In genomic region chr12:8324086-8324485, GRCm38 (mm10) we compare ENCODE assay signal across 33 mouse cellular contexts. TPM values are rescaled to one million over a fixed set of nuclear protein-coding genes. Genes with fewer than 3 reads are reported as not detected.
"Had no signal": no experiment of that assay in that cellular context is flagged by ENCODE, and none has a peak within 500 bp of the region (broad histone marks: within the 10 kb centered on the region; RNA-seq: fewer than 3 reads in every experiment).

No protein-coding gene starts in this region.

- H3K4me2 ChIP-seq: heart, embryonic 11.5 days; hindbrain, embryonic 12.5 days; hindbrain, embryonic 14.5 days; intestine, embryonic 15.5 days; limb, embryonic 12.5 days; liver, embryonic 11.5 days; liver, embryonic 13.5 days; liver, embryonic 15.5 days had no signal

- H3K27me3 ChIP-seq: hindbrain, embryonic 12.5 days; intestine, embryonic 15.5 days; limb, embryonic 12.5 days; liver, embryonic 13.5 days; liver, embryonic 15.5 days had no signal

- DNase-seq: forebrain, postnatal 0 days; gastrocnemius, postnatal 10 days; gastrocnemius, postnatal 25 days; heart, adult 2 months; heart, postnatal 10 days; heart, postnatal 36 days; kidney, adult 18-20 months; kidney, adult 8-10 months; kidney, postnatal 10 days; kidney, postnatal 25 days; kidney, postnatal 4 days; layer of hippocampus, adult 9-11 months; liver; liver, embryonic 13.5 days; liver, postnatal 0 days had no signal

- H3K9me3 ChIP-seq: hindbrain, embryonic 10.5 days; hindbrain, embryonic 12.5 days; intestine, embryonic 15.5 days; limb, embryonic 10.5 days; limb, embryonic 12.5 days; liver, embryonic 13.5 days; liver, embryonic 15.5 days had no signal

- H3K9ac ChIP-seq: forebrain, postnatal 0 days; hindbrain, embryonic 12.5 days; hindbrain, embryonic 14.5 days; intestine, embryonic 15.5 days; limb, embryonic 12.5 days; liver, embryonic 13.5 days; liver, embryonic 15.5 days; liver, postnatal 0 days had no signal

- ATAC-seq: forebrain, postnatal 0 days; hindbrain, embryonic 16.5 days; inflammation-experienced regulatory T-cells, adult 6 months; intestine, embryonic 15.5 days; intestine, postnatal 0 days; liver, postnatal 0 days had no signal

- H3K4me1 ChIP-seq: liver, embryonic 13.5 days; liver, embryonic 15.5 days had no signal

- H3K4me3 ChIP-seq: heart, adult 2 months; hindbrain, embryonic 10.5 days; hindbrain, embryonic 12.5 days; intestine, embryonic 15.5 days; limb, embryonic 10.5 days; limb, embryonic 12.5 days; liver, embryonic 13.5 days; liver, embryonic 15.5 days had no signal

- H3K27ac ChIP-seq: hindbrain, embryonic 10.5 days; hindbrain, embryonic 12.5 days; hindbrain, embryonic 14.5 days; intestine, embryonic 15.5 days; limb, embryonic 10.5 days; limb, embryonic 12.5 days; liver, embryonic 13.5 days; liver, embryonic 15.5 days had no signal

RNA-seq across cellular contexts. Expression of gene Gdf7, which starts 22.3 kb away (rescaled TPM):
- total RNA-seq: gastrocnemius, adult 18-20 months; gastrocnemius, postnatal 10 days; gastrocnemius, postnatal 25 days; gastrocnemius, postnatal 4 days; granulocyte monocyte progenitor cell, adult 5-6 weeks; layer of hippocampus, postnatal 25 days had no signal
- polyA plus RNA-seq: heart, embryonic 14.5 days; heart, embryonic 16.5 days; inflammation-experienced regulatory T-cells, adult 6 months; intestine, embryonic 15.5 days; intestine, postnatal 0 days; liver, embryonic 11.5 days; liver, embryonic 13.5 days; liver, embryonic 15.5 days; liver, postnatal 0 days had no signal
